Mouse (Mus musculus) testis, adult 2 months (tissue): Measurements from ENCODE around the gene Mrpl42. TPM values are rescaled to one million over a fixed set of nuclear protein-coding genes. Genes with fewer than 3 reads are reported as not detected.

ENCODE experiments used
- H3K27ac ChIP-seq: fragments of 200-500 bp; 2 replicates; pipeline ENCODE4 v1.5.1; 2012; ENCODE audit warnings: low read depth, low read length; ENCODE audit not compliant: control insufficient read depth, insufficient read depth
- H3K27me3 ChIP-seq: fragments of 200-500 bp; 2 replicates; pipeline ENCODE4 v1.6.1; 2012; ENCODE audit warnings: mild to moderate bottlenecking, low read length, moderate library complexity; ENCODE audit not compliant: control insufficient read depth, insufficient read depth
- H3K36me3 ChIP-seq: fragments of 200-500 bp; 2 replicates; pipeline ENCODE4 v1.6.1; 2012; ENCODE audit warnings: mild to moderate bottlenecking, low read length; ENCODE audit not compliant: control insufficient read depth, insufficient read depth
- H3K4me1 ChIP-seq: fragments of 200-500 bp; 2 replicates; pipeline ENCODE4 v1.6.1; 2012; ENCODE audit warnings: low read length; ENCODE audit not compliant: control insufficient read depth, insufficient read depth
- H3K4me3 ChIP-seq: fragments of 200-500 bp; 2 replicates; pipeline ENCODE4 v1.5.1; 2012; ENCODE audit warnings: low read depth, mild to moderate bottlenecking, low read length, moderate library complexity, mixed read lengths; ENCODE audit not compliant: control insufficient read depth
- CTCF ChIP-seq: fragments of 200-500 bp; IDR thresholded peaks from 2 replicates; pipeline ENCODE4 v1.5.1; 2012; ENCODE audit warnings: low read depth, mild to moderate bottlenecking, inconsistent platforms, low read length, moderate library complexity; ENCODE audit not compliant: control insufficient read depth, insufficient read depth, insufficient replicate concordance
- POLR2A ChIP-seq: fragments of 200-500 bp; IDR thresholded peaks from 2 replicates; pipeline ENCODE4 v1.6.1; 2012; ENCODE audit warnings: low read depth, mild to moderate bottlenecking, inconsistent platforms, low read length, moderate library complexity; ENCODE audit not compliant: control insufficient read depth
- polyA plus RNA-seq: library from polyadenylated mRNA; depleted of rRNA; stranded (reverse); fragments of >200 nt; gene quantifications from 2 replicates; pipeline ENCODE4 v1.2.3, GENCODE M21; 2012

Gene Mrpl42
- polyA plus RNA-seq, 1 experiment, result 64.5 TPM

GRCm38 (mm10) chr10:95503443-95504235 lies 1.9 kb upstream of the Mrpl42 start:
- no peak overlapping the region for H3K4me3 ChIP-seq
- no peaks in the 10 kb centered on the region for H3K4me1 ChIP-seq
- no peaks in the 10 kb centered on the region for H3K36me3 ChIP-seq
- no peaks in the 10 kb centered on the region for H3K27me3 ChIP-seq
- no peak for TF ChIP-seq CTCF
- no peak for TF ChIP-seq POLR2A
- no peak overlapping the region for H3K27ac ChIP-seq

DNA sequence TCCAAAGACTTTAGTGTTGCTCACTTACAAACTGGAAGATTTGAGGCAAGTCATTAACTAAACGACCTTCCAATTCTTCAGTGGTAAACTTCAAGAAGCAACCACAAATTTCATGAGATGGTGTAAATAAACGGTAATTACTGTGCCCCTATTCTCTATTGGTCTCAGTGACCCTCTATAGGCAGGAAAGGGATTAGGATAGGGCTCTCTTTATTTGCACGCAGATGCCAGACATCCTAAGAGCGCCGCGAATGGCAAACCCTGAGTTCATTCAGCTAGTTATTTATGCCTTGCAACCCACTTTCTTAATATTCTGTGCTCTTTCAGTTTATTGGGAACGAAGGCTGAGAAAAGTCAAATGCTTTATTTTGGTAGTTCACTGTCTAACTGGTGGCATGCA lies 707 bp downstream of the Mrpl42 start:
- Histone ChIP-seq H3K4me1 (no peaks in the 10 kb centered on the region), H3K4me3 (peak overlapping the region; percentile 92), H3K27me3 (no peaks in the 10 kb centered on the region), H3K27ac (no peak overlapping the region), H3K36me3 (no peaks in the 10 kb centered on the region)
- TF ChIP-seq POLR2A, result no peak
- TF ChIP-seq CTCF, result no peak

DNA sequence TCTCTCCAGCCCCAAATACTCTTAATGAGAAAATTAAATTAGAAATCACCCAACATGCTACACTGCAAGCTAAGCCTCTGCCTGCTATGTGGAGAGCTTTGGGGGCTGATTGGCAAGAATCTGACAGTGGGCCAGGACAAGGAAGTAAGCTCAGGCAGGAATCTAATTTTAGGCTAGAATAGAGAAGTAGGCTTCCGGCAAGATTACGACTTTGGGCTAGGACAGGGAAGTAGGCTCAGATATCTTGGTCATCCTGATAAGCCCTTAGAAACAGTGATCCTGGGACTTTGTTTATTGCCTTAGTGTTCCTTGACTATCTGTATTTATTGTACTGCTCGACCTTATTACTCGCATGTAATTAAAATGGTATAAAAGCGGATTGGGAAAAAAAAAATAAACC lies 7.5 kb downstream of the Mrpl42 start:
- TF ChIP-seq CTCF, result no peak
- no peak for TF ChIP-seq POLR2A
- H3K27ac ChIP-seq, result no peak overlapping the region
- no peaks in the 10 kb centered on the region for H3K27me3 ChIP-seq
- H3K4me3 ChIP-seq, result no peak overlapping the region
- H3K36me3 ChIP-seq, result no peaks in the 10 kb centered on the region
- H3K4me1 ChIP-seq, result no peaks in the 10 kb centered on the region

- Histone ChIP-seq H3K4me1 (no peaks in the 10 kb centered on the region), H3K4me3 (no peak overlapping the region), H3K27ac (no peak overlapping the region), H3K36me3 (no peaks in the 10 kb centered on the region), H3K27me3 (no peaks in the 10 kb centered on the region)
- TF ChIP-seq POLR2A (no peak), CTCF (peak; percentile 23; the same call in 1 of the 2 replicates)
These were observed 12.1 kb downstream of the Mrpl42 start for GRCm38 (mm10) chr10:95489653-95490052.

DNA sequence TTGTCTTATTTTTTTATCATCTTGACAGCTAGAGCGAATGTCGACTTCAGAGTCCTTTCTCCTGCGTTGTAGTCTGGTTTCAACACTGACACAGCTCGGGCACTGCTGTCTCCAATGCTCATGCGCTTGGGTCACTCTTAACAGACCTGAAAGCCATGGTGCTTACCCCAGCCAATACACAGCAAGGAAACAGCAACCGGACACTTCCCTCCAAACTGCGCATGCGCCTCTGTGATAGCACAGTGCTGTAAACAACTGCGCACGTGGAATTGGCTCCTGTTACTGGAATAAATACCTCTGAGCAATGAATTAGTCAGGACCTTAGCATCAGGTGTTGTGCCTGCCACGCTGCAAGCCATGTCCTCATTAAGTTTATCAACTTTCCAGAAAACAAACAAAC lies 24.2 kb downstream of the Mrpl42 start:
- H3K4me3 ChIP-seq, result peak overlapping the region; percentile 84
- peak overlapping the region; percentile 41 for H3K27ac ChIP-seq
- no peaks in the 10 kb centered on the region; the same call in 1 of the 2 replicates for H3K4me1 ChIP-seq
- H3K27me3 ChIP-seq, result no peaks in the 10 kb centered on the region
- TF ChIP-seq POLR2A, result peak; percentile 67; the same call in 1 of the 2 replicates
- TF ChIP-seq CTCF, result no peak
- H3K36me3 ChIP-seq, result no peaks in the 10 kb centered on the region

DNA sequence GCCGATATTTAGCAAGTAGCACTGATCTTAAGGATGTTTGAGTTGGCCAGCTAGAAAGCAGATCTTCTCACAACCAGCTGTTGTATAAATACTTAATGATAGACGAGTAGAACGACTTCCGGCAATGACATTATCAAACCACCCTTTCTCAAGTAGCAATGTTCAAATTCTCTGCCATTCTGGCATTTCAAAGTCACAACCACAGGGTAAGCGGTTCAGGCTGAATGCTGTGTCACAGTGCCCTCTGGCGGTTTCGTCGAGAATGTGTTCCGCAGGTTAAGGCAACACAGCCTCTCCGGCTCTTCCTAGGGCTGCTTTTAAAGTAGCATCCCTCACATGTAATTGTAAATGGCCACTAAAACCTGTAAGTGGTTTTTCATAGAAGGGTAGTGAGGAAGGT lies 25.8 kb downstream of the Mrpl42 start:
- Histone ChIP-seq H3K27ac (no peak overlapping the region), H3K36me3 (no peaks in the 10 kb centered on the region), H3K4me3 (peak overlapping the region; percentile 11; the same call in 1 of the 2 replicates), H3K27me3 (no peaks in the 10 kb centered on the region), H3K4me1 (no peaks in the 10 kb centered on the region; the same call in 1 of the 2 replicates)
- TF ChIP-seq CTCF, result peak; percentile 86; the same call in 1 of the 2 replicates
- no peak for TF ChIP-seq POLR2A

GRCm38 (mm10) chr10:95471889-95472547 lies 29.7 kb downstream of the Mrpl42 start:
- Histone ChIP-seq H3K4me1 (no peaks in the 10 kb centered on the region; the same call in 1 of the 2 replicates), H3K27ac (no peak overlapping the region), H3K36me3 (no peaks in the 10 kb centered on the region), H3K27me3 (no peaks in the 10 kb centered on the region), H3K4me3 (no peak overlapping the region)
- no peak for TF ChIP-seq POLR2A
- TF ChIP-seq CTCF, result no peak

GRCm38 (mm10) chr10:95471186-95471585 lies 30.6 kb downstream of the Mrpl42 start:
- no peak for TF ChIP-seq CTCF
- no peak for TF ChIP-seq POLR2A

More at GRCm38 (mm10) chr10:95471186-95471585, 30.6 kb downstream of the Mrpl42 start:
- H3K27ac ChIP-seq, result no peak overlapping the region
- no peaks in the 10 kb centered on the region; the same call in none of the 2 replicates for H3K4me1 ChIP-seq
- H3K27me3 ChIP-seq, result no peaks in the 10 kb centered on the region
- H3K4me3 ChIP-seq, result no peak overlapping the region
- H3K36me3 ChIP-seq, result no peaks in the 10 kb centered on the region
